Mouse (Mus musculus) heart, postnatal 36 days (tissue): ENCODE data around the gene Ube4a. TPM values are rescaled to one million over a fixed set of nuclear protein-coding genes. Genes with fewer than 3 reads are reported as not detected.

Experiments
- DNase-seq, 2 experiments: peaks; one replicate each; pipeline ENCODE4 v3.0.0; 2021 to 2022
- intact Hi-C: fragments of 180-260 bp; cut with DNase I; formaldehyde crosslinking; loops from one replicate; pipeline ENCODE4 v1.15.1; 2025
- total RNA-seq, 2 experiments: library from RNA; stranded (reverse); gene quantifications; 2 replicates each; pipeline ENCODE4 v1.2.3; 2021

Ube4a gene
- total RNA-seq = 10 to 100 TPM; 40.7 to 44.8 TPM

DNA sequence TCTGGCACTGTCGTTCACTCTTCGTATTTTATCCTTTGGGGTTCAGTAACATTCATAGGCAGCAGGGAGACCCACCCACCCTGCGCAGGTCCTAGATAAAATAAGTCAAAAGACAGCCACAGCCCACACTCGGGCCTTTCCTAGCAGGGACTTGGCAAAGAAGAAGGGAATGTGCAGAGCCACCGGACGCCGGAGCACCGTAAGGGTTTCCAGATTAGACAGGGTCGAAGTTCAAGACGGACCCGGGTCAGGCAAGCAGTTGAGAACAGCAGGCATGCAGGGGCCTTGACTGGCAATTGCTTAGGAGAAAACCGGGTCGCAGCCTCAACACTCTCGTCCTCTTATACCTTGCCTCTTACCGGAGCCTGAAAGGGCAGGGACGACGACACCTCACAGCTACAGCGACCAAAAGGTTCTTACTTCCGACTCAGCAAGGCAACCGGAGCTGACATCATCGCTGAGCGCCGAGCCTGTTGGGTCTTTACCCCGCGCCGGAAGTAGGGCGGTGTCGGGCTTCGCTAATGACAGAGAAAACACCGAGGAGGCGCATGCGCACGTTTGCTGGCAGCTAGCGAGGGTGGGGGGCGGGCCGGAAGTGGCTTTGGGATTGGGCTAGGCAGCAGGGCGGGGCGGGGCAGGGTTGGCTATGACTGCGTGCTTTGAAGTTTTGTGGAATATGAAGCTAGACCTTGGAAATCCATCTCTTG, at the start of gene Ube4a:
Gene Ube4a (minus strand): TSS at position 475 of the 707 bp plus-strand sequence.
- intact Hi-C loops = loop anchor here (1.0 to 5.0 kb wide), 4 partner anchors 45 to 193 kb away; partner anchors contain the start of gene Atp5l
- peak; percentile 99 to 100 for DNase-seq

DNA sequence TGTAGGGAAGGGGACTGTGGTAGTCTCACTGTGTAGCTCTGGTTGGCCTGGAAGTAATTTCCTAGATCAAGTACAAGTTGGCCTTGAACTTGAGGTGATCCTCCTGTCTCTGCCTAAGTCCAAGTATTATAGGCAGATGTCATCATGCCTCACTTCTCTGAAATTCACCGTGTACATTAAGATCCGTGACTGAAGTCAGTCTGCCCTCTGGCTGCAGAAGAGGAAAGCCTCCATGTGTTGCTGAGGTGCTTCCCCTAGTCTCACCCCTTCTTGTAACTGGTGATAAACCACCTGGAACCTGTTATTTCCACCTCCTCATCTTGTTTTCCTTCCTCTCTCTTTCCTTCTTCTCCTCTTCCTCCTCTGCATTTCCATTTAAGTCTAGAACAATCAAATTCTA, 49.5 kb upstream of the Ube4a start:
- DNase-seq = no peak
- intact Hi-C loops = no loop called here

DNA sequence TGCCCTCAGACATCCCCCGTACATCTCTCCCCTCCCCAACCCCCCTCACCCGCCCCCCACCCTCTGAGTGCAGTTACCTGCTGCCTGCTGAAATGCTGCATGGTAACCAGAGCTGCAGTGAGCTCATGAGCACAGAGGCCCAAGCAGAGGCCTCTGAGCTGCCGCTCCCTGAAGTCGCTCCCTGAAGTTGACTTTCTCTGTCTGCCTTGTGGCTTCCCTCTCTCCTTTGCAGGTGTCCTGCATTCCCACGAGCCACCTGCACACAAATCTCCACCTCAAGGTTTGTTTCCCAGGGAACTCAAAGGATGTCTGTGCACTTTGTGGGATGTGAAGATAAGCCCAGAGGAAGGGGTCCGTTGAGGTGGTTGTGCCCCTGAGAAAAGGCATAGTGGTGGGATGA, 45.9 kb upstream of the Ube4a start:
- DNase-seq = no peak
- intact Hi-C loops = no loop called here

DNA sequence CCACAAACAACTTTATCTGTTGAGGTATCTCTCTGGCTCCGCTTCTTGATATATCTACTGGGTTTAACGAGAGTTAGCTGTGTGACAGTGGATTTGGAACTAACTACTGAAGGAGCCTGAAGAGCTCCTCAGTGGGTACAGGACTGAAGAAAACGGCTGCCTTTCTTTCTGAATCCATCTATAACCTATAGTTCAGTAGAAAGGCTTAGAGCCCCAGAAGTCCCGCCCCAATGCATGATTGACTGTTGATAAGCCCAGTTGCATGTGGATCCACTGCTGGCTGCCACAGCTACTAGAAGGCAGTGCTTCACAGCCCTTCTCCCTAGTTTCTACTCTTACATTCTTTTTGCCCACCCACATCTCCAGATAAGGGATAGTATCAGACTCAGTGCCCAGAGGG, 45.1 kb upstream of the Ube4a start:
- intact Hi-C loops = no loop called here
- DNase-seq = no peak

DNA sequence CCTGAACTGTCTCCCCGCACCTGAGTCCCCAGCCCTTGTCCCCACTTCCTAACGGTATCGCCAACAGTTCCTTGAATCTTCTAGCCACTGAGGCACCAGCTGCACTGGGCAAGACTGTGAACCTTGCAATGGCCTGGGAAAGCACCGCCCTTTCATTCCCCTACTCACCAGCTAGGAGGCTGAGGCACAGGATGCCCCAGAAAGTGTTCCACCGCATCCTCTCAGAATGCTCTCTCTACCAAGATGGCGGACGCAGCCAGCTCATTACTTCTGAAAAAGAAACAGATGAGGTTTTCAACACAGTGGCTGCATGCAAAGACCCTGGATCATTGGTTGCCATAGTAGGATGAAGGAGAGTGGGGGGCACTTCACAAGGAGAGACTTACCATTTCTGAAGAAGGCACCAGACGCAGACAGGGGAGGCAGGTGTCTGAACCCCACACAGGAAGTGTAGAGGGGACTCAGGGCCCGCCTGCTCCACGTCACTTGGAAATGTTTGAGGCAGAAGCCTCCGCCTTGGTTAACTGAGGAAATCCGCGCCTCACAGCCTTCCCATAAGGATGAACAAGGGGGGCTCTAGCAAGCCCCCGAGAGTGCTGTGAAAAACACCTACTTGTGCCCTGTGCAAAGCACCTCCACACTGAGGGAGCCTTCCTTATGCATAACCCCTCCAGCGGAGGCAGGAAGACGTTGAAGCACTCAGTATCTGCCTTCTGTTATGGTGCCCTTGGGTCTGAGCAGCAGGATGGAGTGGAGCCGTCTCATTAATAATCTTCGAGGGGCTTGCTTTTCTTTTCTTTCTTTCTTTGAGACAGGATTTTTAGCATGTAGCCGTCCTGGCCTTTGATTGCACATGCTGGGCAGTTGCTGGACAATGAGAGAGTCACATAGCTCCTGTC, 44.0 kb upstream of the Ube4a start, which contains the start of gene Cd3e:
Gene Cd3e (minus strand): TSS at position 448 of the 899 bp plus-strand sequence.
- intact Hi-C loops = no loop called here
- DNase-seq = no peak

DNA sequence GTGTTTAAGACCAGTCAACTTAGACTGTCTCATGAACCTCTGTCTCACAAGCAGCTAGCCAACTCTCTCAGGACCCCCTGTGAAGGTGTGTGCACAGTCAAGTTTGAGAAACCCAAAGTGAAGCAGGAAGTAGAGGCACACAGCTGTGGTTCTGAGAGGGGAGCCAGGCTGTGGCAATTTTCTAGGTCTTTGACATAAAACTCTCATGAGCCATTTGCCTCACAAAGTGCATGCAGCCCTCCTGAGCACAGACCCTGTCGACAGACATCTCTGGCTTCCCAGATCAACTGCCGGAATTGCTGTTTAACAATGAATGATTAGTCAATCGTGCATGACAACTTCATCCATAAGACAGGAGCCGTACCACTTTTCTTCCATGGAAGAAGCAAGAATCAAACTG, 42.9 kb upstream of the Ube4a start:
- no peak for DNase-seq
- intact Hi-C loops = no loop called here

DNA sequence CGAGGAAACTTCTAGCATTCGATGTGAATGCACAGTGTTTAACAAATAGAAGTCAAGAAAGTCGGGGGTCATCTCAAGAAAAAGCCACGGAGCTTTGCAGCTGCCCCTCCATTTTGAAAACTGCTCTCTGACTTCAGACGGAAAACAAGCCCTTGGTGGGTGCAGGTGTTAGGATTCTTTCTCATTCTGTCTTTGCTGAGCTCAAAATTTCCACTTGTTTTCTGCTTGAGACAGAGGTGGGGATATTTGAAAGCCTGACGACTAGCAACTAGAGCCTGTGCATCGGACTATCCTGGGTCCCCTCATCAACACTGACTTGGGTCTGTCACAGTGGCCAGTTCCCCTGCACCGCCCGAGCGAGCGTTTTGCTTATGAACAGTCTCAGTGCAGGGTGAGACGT, 42.0 kb upstream of the Ube4a start:
- DNase-seq = no peak
- intact Hi-C loops = no loop called here

DNA sequence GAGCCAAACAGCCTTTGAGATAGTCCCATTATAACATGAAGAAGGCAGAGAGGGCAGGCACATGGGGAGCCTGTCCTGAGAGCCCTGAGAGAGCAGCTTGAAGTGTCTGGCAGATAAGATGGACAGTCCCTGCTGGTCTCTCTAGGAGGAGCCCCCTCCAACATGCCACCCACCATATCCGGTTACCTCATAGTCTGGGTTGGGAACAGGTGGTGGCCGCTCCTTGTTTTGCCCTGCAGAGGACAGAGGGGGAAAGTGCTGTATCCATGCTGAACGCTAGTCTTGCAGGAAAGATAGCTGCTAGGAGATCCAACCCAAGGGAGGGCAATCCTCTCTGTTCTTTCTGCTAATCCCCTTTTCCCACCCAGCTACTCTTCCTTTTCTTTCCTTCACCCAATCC, 34.8 kb upstream of the Ube4a start:
- no peak for DNase-seq
- intact Hi-C loops = no loop called here

DNA sequence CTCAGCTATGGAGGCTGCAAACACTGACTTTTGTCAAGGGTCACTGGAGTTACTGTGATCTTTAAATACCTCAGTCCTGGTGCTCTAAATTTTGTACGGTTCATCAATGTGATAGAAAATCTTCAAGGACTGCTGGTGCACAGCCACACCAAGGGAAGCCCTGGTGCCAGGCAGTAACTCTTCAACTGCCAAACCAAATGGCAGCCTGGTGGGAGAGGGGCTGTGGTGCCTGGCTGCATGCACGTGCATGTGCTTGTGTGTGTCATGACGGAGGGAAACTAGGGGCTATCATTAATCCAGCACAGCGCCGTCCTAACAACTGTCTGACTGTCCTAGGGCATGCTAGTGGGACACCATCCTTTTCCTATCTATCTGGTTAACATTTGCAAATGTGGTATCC, 34.4 kb upstream of the Ube4a start:
- intact Hi-C loops = no loop called here
- DNase-seq = no peak

DNA sequence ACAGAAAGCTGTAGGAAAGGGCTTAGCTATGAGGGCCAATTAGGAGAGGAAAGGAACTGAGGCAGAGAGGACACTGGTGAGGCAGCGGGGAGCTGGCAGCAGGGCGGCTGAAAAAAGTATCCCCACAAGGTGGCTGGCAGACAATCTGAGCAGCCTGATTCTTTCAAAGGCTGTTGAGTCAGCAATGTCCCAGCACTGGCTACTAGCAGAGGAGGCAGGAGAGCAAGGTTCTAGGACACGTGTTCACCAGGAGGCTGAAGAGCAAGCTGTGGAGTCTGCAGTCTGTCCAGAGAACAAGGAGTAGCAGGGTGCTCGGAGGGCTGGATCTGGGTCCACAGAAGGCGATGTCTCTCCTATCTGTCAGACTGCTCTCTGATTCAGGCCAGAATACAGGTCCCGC, 33.8 kb upstream of the Ube4a start:
- intact Hi-C loops = no loop called here
- no peak for DNase-seq

DNA sequence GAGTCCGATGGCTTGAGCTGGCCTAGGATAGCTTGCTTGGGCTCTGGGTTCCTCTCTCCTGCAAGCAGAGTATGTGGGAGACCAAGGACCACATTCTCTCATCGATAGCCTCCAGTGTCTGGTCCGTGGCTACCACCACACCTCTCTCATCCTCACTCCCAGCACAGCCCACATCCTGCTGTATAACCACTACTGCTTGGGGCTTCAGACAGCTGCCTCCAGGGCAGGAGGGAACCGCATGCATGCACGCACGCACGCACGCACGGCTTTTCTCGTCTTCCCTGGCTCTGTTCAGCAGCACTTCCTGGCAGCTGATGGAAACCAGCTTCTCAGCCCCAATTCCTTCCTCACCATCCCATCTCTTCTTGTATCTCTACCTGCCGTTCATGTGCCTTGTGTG, 32.7 kb upstream of the Ube4a start:
- intact Hi-C loops = no loop called here
- no peak for DNase-seq

DNA sequence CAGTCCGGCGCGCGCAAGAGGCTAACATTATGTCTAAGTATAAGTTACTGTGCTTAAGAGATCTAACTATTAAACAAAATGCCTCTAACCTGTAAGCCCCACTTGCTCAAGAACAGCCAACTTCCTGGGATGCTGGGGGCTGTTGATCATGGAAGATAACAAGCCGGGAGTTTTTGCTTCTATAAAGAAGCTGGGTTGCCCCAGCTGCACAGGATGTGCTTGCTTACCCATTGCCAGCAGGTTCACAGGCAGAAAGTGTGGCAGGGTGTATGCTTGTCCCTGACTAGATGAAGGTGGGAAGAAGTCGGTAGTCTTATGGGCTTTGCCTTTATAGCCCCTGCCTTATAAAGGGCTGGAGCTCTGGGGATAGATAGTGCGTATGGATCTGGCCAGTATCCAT, 31.2 kb upstream of the Ube4a start:
- intact Hi-C loops = no loop called here
- DNase-seq = no peak

DNA sequence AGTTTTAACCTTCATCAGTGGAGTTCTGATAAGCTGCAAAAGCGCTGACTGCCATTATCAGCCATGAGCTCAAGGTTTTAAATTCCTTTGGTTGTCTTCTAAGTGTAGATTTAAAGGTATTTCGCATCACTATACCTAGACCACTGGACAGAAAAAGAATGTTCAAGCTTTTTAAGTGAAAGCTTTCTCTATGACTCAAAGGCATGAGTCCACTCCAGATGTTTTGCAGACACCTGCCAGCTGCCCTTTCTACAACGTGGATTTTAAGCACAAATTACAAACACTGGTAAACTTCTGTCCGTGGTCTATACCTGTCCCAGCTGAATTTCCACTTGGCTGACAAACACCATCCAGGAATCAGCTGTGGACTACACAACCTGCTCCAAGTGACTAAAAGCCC, 29.6 kb upstream of the Ube4a start:
- no peak for DNase-seq
- intact Hi-C loops = no loop called here

DNA sequence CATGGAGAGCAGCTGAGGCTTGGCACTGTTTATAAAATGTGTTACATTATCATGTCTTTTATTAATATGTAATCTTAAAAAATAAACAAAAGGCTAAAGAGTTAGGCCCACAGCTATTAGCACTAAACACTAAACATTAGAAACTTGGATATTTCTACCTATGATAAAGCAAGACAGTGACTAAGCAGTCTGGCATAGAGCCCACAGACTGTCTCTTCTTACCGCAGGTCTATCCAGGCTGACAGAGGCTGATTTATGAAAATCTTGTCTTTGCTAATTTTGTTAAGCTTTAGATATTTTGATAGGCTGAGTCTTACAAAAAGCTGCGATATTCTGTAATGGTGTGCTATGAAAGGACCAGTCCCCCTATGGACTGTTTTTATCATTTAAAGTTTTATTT, 27.9 kb upstream of the Ube4a start:
- no peak for DNase-seq
- intact Hi-C loops = no loop called here

DNA sequence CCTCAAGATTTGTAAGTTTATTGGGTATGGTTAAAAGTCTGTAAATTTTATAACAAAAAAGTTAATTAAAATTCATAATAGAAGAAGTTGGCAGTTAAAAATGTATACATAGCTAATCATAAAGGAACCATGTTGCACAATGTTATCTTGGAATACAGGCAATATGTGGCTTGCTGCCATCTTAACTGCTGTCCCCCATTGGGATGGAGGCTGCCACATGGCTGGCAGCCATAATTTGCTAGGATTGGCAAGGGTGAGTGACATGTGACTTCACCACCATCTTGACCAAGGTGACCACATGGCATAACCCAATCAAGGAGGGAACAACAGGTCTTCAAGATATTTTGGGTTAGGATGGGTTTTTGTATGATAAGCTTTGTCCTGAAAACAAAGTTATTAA, 26.9 kb upstream of the Ube4a start:
- intact Hi-C loops = no loop called here
- no peak for DNase-seq

DNA sequence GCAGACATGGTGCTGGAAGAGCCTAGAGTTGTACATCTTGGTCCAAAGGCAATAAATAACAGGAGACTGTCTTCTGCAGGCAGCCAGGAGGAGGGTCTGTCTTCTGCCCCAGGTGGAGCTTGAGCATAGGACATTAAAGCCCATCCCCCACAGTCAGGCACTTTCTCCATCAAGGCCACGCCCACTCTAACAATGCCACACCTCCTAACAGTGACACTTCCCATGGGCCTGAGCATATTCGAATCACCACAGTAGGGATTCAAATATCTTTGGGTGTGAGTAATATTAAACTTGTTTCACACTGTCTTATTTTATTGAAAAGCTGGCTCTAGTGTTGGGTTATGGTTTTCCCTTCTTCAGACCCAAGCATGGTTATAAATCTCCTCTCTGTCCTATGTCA, 26.4 kb upstream of the Ube4a start:
- DNase-seq = no peak
- intact Hi-C loops = no loop called here

DNA sequence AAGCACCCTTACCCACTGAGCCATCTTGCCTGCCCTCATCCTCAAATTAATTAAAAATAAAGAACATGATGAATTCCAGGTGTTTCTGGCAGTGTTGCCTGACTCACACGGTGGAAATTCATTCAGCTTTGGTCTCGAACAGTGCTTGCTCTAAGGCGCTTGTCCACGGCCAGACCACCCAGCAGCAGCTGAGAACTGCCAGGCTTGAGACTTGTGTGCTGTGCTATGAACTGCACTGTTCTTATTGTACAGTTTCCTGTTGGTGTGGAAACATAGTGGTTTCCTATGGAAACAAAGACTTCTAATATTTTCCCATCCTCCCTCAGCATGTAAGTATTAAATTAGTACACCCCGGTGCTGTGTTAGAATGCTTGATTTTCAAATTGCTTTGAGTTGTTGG, 21.6 kb upstream of the Ube4a start:
- intact Hi-C loops = no loop called here
- no peak for DNase-seq

DNA sequence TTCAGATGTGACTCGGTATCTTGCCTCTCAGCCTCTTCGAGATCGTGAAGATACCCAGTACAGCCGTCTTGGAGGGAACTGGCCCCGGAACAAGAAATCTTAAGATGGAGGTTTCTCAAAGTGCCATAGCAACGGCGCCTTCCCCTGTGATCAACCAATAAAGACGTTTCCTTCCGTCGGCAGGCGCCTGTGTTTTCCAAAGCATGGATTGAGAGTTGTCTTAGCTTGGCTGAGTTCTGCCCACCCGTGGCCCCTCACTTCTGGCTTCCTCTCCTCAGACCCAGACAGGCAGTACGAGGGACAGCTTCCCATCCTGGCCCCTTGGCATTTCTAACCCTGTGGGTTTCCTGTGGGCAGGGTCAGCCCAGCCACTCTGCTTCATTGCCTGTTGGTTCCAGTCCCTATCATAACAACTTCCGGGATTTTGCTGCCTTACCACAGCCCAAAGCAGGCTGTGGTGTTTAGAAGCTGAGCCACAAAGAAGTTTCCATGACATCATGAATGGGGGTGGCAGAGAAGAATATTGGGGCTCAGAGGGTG, 20.9 kb upstream of the Ube4a start:
- DNase-seq = peak; percentile 4 to 20
- intact Hi-C loops = no loop called here

DNA sequence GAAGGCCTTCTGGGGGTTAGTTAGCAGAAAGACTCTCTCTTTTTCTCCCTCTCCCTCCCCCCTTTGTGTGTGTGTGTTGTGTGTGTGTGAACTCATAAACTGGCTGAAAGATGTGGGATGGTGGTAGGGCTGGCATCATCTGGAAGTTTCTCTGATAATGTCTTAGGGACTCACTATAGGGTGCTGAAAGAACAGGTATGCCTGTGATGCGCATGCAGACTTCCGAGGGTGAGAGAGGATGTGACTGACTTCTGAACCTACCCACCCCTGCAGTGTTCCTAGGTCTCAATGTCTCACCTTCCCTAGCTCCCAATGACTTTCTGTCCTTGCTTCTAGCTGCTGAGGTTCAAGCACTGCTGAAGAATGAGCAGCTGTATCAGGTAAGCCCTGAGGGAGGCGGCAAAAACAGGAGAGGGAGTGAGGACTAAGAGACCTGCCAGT, 20.3 kb upstream of the Ube4a start:
- DNase-seq = no peak
- intact Hi-C loops = no loop called here

DNA sequence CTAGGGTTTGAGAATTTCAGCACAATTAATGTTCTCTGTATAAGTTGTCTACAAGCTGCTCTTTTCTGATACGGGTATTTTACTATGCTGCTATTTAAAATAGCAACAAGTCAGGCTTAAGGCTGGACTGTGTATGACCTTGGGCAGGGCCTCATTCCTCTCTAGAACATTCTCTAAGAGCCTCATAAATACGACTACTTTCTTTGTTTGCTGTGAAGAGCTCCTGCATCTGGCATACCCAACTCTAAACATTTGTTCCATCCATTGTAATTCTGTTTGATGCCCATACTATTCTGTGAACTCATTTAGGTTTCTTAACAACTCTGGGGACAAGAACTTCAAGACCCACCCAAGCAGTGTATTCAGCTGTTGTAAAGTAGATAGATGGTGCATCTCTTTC, 17.6 kb upstream of the Ube4a start:
- intact Hi-C loops = no loop called here
- no peak for DNase-seq

DNA sequence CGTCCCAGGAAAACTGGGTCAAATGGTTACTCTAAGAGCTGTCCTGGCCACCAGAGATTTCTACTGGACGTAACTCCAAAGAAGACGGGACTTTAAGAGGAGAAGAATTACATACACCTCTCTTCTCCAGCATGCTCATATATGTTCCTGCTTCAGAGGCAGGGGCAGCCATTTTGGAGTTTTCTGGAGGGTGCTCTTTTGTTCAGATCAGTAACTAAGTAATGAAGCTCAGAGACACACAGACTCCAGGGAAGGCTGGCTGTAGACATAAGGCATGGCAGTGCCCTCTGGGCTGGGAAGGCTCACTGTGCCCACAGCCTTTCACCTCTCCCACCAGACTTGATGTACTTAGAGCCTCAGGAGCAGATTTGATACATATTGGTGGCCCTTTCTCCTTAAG, 17.1 kb upstream of the Ube4a start:
- no peak for DNase-seq
- intact Hi-C loops = no loop called here

DNA sequence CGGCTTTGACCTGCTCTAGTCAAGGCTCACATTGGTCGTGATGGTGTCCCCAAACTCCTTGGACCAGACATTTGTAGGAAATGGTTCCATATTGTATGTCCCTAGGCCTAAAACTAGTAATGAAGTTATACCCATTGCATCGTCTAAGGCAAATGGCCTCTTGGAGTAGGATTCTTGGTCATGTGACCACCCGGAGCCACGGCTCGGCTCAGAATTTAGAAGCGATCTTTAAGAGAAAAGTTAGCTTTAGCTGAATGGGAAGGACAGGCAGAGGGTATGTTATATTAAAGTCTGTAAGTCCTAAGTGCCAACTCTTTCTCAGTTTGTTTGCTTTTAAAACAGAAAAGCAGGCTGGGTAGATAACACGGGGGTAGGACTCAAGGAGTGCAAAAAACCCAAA, 16.7 kb upstream of the Ube4a start:
- DNase-seq = no peak
- intact Hi-C loops = no loop called here
